Mouse (Mus musculus) neural tube, embryonic 11.5 days (tissue): ENCODE data around the gene Aplp1. TPM values are rescaled to one million over a fixed set of nuclear protein-coding genes. Genes with fewer than 3 reads are reported as not detected.
A peak's percentile ranks its signal among the peaks of the same experiment; 100 is the strongest.

Source experiments
- ATAC-seq: fragments of 200-750 bp; cut with Nextera tagmentation; 2 replicates; pipeline ENCODE4 v1.8.0; 2017; ENCODE audit warnings: moderate number of reproducible peaks, mild to moderate bottlenecking, moderate TSS enrichment, moderate library complexity; ENCODE audit not compliant: insufficient read depth, low FRiP score, low TSS enrichment
- DNase-seq: peaks from one replicate; pipeline ENCODE4 v3.0.0-alpha.2; 2015; ENCODE audit warnings: low spot score
- H3K27ac ChIP-seq: fragments of 300-500 bp; sonication (generic); 2 replicates; pipeline ENCODE4 v1.5.1; 2014; ENCODE audit warnings: low read depth, mild to moderate bottlenecking, low read length
- H3K27me3 ChIP-seq: fragments of 300-500 bp; sonication (generic); 2 replicates; pipeline ENCODE4 v1.6.1; 2014; ENCODE audit warnings: mild to moderate bottlenecking, low read length, mixed read lengths; ENCODE audit not compliant: control insufficient read depth, insufficient read depth
- H3K36me3 ChIP-seq: fragments of 300-500 bp; sonication (generic); 2 replicates; pipeline ENCODE4 v1.6.1; 2014; ENCODE audit warnings: mild to moderate bottlenecking, low read length, moderate library complexity, mixed read lengths; ENCODE audit not compliant: control insufficient read depth, insufficient read depth
- H3K4me1 ChIP-seq: fragments of 300-500 bp; sonication (generic); 2 replicates; pipeline ENCODE4 v1.6.1; 2014; ENCODE audit warnings: low read length, mixed read lengths; ENCODE audit not compliant: control insufficient read depth, insufficient read depth
- H3K4me2 ChIP-seq: fragments of 300-500 bp; sonication (generic); 2 replicates; pipeline ENCODE4 v1.6.1; 2014; ENCODE audit warnings: low read depth, mild to moderate bottlenecking, moderate library complexity
- H3K4me3 ChIP-seq: fragments of 300-500 bp; sonication (generic); 2 replicates; pipeline ENCODE4 v1.5.1; 2014; ENCODE audit warnings: low read depth, low read length
- H3K9ac ChIP-seq: fragments of 300-500 bp; sonication (generic); 2 replicates; pipeline ENCODE4 v1.6.1; 2014; ENCODE audit warnings: mild to moderate bottlenecking, low read length
- H3K9me3 ChIP-seq: fragments of 300-500 bp; sonication (generic); 2 replicates; pipeline ENCODE4 v1.6.1; 2016; ENCODE audit warnings: low read length; ENCODE audit not compliant: control insufficient read depth
- WGBS: fragments of 180-500 bp; shearing (Covaris S2); extraction: QIAGEN DNeasy Blood & Tissue Kit; methylation state at CpG from one replicate; pipeline ENCODE4 v1.1.7; 2014; 5-methylcytosine and 5-hydroxymethylcytosine counted together
- polyA plus RNA-seq: library from polyadenylated mRNA; unstranded; fragments of >200 nt; fragmentation: Nextera tagmentation; extraction: Ambion mirVana; gene quantifications from 2 replicates; pipeline ENCODE4 v1.2.1, GENCODE M21; 2014

Aplp1 gene
- polyA plus RNA-seq, 1 experiment from 2014 or later: 165 TPM

- Histone ChIP-seq H3K4me2 (no peak overlapping the region), H3K27me3 (no peaks in the 10 kb centered on the region), H3K36me3 (no peaks in the 10 kb centered on the region), H3K9me3 (no peaks in the 10 kb centered on the region), H3K27ac (no peak overlapping the region), H3K9ac (no peak overlapping the region), H3K4me3 (no peak overlapping the region), H3K4me1 (no peaks in the 10 kb centered on the region)
- WGBS: 79% methylated on average over 4 of the region's 4 CpGs
- DNase-seq: peak; percentile 5
- no peak for ATAC-seq
Measured at GRCm38 (mm10) chr7:30474999-30475398, 29.7 kb upstream of the Aplp1 start.

- ATAC-seq (no peak), DNase-seq (peak; percentile 60)
- Histone ChIP-seq H3K9me3 (no peaks in the 10 kb centered on the region), H3K4me3 (no peak overlapping the region), H3K27me3 (peaks cover 8% of the 10 kb centered on the region), H3K9ac (no peak overlapping the region), H3K4me1 (no peaks in the 10 kb centered on the region), H3K4me2 (no peak overlapping the region), H3K27ac (no peak overlapping the region), H3K36me3 (no peaks in the 10 kb centered on the region)
- WGBS: 40% methylated on average over 5 of the region's 5 CpGs
Measured at GRCm38 (mm10) chr7:30472411-30472810, 27.1 kb upstream of the Aplp1 start.

- H3K27me3 ChIP-seq: peaks cover 73% of the 10 kb centered on the region
- 14% methylated on average over 6 of the region's 6 CpGs for WGBS
- no peaks in the 10 kb centered on the region for H3K36me3 ChIP-seq
- ATAC-seq (no peak), DNase-seq (no peak)
- no peaks in the 10 kb centered on the region for H3K9me3 ChIP-seq
- H3K4me2 ChIP-seq: no peak overlapping the region
- no peak overlapping the region for H3K27ac ChIP-seq
- 0 out of 2 replicates have a peak, but pooled peaks cover 3% of the 10 kb centered on the region for H3K4me1 ChIP-seq
- no peak overlapping the region for H3K9ac ChIP-seq
- no peak overlapping the region for H3K4me3 ChIP-seq
Measured at GRCm38 (mm10) chr7:30464816-30465300, 19.5 kb upstream of the Aplp1 start.

GRCm38 (mm10) chr7:30463996-30464395 is 18.7 kb upstream of the Aplp1 start:
- ATAC-seq: no peak
- Histone ChIP-seq H3K27me3 (peaks cover 77% of the 10 kb centered on the region), H3K36me3 (no peaks in the 10 kb centered on the region), H3K27ac (no peak overlapping the region), H3K4me3 (no peak overlapping the region), H3K9me3 (no peaks in the 10 kb centered on the region), H3K4me1 (0 out of 2 replicates have a peak, but pooled peaks cover 3% of the 10 kb centered on the region), H3K4me2 (no peak overlapping the region), H3K9ac (no peak overlapping the region)
- WGBS: 21% methylated on average over 4 of the region's 4 CpGs
- DNase-seq: no peak

GRCm38 (mm10) chr7:30463568-30463967 is 18.2 kb upstream of the Aplp1 start:
- H3K27ac ChIP-seq: no peak overlapping the region
- no peaks in the 10 kb centered on the region for H3K9me3 ChIP-seq
- no peak for ATAC-seq

GRCm38 (mm10) chr7:30459484-30459883 is 14.1 kb upstream of the Aplp1 start:
- H3K4me3 ChIP-seq: no peak overlapping the region

More at GRCm38 (mm10) chr7:30463568-30463967, 18.2 kb upstream of the Aplp1 start:
- Histone ChIP-seq H3K36me3 (no peaks in the 10 kb centered on the region), H3K4me1 (peaks cover 4% of the 10 kb centered on the region; the same call in 1 of the 2 replicates), H3K27me3 (peaks cover 82% of the 10 kb centered on the region), H3K4me2 (no peak overlapping the region), H3K9ac (no peak overlapping the region), H3K4me3 (no peak overlapping the region)
- no peak for DNase-seq
- 22% methylated on average over 7 of the region's 7 CpGs for WGBS

GRCm38 (mm10) chr7:30457629-30458330 is 12.4 kb upstream of the Aplp1 start, which contains the start of the genes Kirrel2 and Nphs1:
Gene Kirrel2 (minus strand): TSS chr7:30457690.
Gene Nphs1 (plus strand): TSS chr7:30458315.
- Histone ChIP-seq H3K27ac (peak within 1 kb of the TSS; percentile 47), H3K36me3 (no peaks in the 10 kb centered on the region), H3K9ac (peak within 1 kb of the TSS; percentile 30; the same call in 1 of the 2 replicates), H3K27me3 (peaks cover 87% of the 10 kb centered on the region), H3K9me3 (no peaks in the 10 kb centered on the region), H3K4me1 (peaks cover 14% of the 10 kb centered on the region), H3K4me3 (peak within 1 kb of the TSS; percentile 26), H3K4me2 (peak within 1 kb of the TSS; percentile 41)
- ATAC-seq: peak; percentile 90
- DNase-seq: peak; percentile 87
- WGBS: under 1% methylated on average over 16 of the region's 16 CpGs

More at GRCm38 (mm10) chr7:30459484-30459883, 14.1 kb upstream of the Aplp1 start:
- Histone ChIP-seq H3K27me3 (peaks cover 85% of the 10 kb centered on the region), H3K4me1 (peaks cover 10% of the 10 kb centered on the region), H3K4me2 (no peak overlapping the region), H3K9me3 (no peaks in the 10 kb centered on the region), H3K9ac (peak overlapping the region; percentile 32), H3K27ac (no peak overlapping the region), H3K36me3 (no peaks in the 10 kb centered on the region)
- DNase-seq (no peak), ATAC-seq (no peak)
- 35% methylated on average over 6 of the region's 6 CpGs for WGBS

GRCm38 (mm10) chr7:30456911-30457628 is 11.7 kb upstream of the Aplp1 start:
- H3K4me3 ChIP-seq: peak overlapping the region; percentile 26
- H3K27me3 ChIP-seq: peaks cover 85% of the 10 kb centered on the region
- under 1% methylated on average over 31 of the region's 31 CpGs for WGBS
- no peaks in the 10 kb centered on the region for H3K36me3 ChIP-seq
- peaks cover 14% of the 10 kb centered on the region for H3K4me1 ChIP-seq
- H3K4me2 ChIP-seq: peak overlapping the region; percentile 41
- ATAC-seq: peak; percentile 71
- H3K27ac ChIP-seq: no peak overlapping the region
- DNase-seq: peak; percentile 52
- no peaks in the 10 kb centered on the region for H3K9me3 ChIP-seq
- H3K9ac ChIP-seq: peak overlapping the region; percentile 30; the same call in 1 of the 2 replicates
